Mouse (Mus musculus): ENCODE results near the gene Rbpjl.
A peak's percentile ranks its signal among the peaks of the same experiment; 100 is the strongest.

Gene Rbpjl

DNA sequence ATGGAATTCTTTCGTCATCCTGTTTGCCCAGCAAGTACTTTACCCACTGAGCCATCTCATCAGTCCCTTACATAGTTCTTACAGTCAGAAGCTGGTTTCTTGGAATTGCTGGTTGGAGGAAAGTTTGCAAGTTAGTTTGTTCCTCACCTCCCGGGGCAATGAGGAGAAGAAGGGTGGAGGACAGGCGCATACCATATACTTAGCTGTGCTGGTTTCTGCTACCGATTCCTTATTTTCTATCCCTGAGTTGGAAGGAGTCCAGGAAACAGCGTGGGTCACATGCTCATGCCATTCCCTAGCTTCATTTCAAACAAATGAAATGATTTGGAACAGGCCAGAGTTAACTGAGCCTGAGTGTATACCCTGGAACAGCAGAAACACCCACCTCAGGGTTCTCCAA, 46.0 kb downstream of the Rbpjl start:
- no peak for DNase-seq

DNA sequence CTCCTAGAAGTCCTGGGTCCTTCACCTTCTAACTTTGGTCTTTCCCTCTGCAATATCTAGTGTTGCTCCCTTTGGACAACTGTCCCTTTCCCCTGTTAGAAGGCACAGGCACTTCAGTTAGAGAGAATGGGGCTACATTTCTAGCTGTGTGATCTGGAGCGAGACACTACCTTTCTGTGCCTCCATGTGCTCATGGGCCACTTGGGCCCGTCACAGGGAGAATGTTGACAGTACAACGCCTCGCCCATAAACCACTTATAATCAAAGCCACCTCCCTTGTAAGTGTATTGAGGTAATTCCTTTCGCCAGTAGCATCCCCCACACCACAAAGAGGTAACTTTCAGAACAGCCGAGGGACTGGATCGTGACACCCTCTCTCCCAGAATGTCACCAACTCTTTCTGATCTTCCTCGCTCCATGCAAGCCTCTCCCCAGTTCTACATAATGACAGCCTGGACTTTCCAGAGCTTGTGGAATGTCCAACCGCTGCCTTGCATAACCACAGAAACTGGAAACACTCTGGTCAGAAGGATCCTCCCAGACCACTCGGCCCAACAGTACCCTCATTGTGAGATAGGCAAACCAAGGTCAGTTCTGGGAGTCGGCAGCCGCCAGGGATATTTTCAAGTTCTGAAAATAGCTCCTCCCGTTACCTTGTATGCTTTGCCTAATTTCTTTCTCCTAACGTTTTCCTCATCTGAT, 46.6 kb downstream of the Rbpjl start:
- DNase-seq = no peak

DNA sequence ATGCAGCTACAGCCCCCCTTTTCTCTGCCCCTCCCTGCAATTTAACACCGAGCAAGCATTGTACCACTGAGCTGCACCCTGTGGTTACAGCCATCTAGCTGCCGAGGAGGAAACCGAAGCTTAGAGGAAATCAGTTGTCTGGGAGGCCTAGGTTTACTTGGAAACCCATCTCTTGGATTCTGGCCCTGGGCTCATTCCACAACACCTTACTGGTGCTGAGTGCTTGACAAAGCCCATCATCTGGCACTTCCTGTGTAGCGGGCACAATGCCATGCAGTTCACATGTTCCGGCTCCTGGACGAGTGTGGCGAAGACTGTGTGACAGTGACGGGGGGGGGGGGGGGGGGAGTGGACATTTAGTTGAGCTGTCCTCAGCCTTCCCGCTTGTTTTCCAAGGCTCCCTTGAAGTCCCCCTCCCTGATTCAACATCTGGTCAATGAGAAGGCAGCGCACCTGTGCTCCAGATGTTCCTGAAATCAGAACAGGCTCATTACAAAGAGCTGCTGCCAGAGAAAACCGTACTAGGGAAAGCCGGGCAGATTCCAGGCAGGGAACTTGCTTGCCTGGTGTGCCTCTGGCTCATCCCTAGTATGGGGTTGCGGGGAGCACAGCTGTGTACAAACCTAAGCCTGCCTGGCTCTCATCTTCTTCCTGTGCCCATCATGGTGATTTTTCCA, 49.2 kb downstream of the Rbpjl start:
- DNase-seq = no peak

DNA sequence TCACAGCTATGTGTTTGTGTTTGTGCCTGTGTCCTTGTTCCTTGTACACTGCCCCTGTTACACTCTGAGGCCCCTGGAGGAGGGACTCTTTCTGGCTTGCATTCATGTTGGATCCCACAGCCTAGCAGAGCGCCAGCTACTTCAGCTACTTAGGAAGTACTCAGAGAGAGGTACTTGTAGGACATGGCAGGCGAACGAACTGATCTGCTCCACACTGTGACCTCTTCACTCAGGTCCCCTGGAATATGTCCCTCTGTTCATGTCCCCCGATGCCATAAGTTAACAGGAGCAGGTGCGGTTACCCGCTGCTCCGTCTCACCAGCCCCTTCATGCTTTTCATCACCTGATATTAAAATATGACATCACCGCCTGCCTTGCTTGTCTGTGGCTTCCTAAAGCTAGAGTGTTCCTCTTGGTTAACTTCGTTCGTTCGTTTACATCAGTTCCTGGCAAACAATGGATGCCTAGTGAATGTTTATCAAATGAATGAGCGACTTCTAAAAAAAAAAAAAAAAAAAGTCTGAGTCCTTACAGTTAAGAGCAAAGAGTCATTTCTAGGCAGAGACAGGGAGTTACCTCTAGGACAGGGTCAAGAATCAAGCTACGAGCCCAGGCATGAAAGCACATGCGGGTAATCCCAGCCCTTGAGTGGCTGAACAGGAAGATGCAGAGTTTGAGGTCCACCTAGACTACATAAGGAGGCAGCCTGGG, 50.3 kb downstream of the Rbpjl start:
- DNase-seq = no peak

DNA sequence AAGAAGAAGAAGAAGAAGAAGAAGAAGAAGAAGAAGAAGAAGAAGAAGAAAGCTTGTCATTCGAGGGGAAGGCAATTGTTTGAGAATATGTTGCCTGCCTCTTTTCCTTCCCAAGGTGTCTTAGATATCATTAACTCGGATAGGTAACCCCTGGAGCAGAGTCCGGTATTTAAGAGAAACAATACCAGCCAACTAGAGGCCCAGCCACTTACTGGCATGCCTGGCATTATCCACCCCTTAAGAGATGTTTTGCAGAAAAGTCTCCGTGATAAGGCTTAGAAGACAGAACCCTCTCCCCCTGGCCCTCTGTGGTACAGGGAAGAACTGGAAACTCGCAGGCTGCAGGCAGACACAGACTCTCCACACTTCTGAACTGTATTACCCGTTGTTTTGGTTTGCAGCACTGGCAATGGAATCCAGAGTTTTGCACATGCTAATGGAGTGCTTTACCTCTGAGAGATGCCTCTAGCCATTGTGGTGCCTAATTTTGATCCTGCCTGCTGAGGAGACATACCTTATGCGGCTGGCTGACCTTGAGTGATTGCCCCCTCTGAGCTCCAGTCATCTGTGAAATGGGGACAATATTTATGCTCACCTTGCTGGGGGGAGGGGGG, 51.1 kb downstream of the Rbpjl start:
- no peak for DNase-seq

DNA sequence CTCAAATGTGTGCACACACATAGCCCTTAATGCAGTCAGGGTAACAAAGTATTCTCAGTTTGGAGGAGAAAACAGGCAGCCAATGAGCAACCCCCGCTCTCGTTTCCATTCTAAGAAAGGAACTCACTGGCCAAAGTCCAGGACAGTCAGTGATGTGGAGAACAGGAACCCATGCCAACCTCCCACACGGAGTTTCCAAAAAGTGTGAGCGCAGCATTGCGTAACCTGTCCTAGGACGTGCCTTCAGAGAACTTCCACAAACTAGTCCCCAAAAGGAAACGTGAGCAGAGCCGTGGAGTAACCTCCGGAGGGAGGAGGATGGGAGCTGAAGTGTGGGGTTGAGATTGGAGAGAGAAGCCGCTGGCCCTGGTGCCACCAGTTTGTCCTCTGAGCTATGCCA, 51.9 kb downstream of the Rbpjl start:
- no peak for DNase-seq

DNA sequence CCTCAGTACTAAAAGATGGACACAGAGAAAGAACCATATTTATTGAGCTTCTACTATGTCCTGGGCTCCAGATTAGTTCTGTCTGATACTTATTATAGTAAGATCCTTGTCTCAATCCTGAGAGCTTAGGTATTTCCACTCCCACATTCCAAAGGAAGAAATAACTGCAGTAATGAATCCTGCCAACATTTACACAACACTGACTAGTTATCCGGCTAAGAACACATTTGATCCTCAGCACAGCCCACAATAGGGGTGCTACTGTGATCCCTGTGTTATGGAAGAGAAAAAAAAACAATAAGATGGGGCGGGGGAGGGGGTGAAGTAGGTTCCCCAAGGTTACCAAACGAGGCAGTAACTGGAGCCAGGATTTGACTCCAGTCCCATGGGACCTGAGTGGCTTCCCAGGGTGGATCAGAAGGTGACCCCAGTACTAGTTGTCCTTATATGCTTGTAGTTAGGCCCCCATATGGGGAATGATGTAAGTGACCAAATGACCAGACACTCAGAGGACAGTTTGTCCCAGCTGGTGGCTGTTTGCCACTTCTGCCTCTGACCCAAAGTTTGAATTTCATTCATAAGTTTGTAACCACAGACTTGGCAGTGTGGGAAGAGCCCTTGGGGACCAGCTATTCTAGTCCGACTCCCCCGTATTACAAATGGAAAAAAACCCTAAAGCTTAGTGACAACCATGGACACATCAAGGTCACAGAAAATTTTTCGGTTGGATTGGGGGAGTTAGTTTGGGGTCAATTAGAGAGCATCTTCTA, 52.7 kb downstream of the Rbpjl start:
- DNase-seq = no peak

DNA sequence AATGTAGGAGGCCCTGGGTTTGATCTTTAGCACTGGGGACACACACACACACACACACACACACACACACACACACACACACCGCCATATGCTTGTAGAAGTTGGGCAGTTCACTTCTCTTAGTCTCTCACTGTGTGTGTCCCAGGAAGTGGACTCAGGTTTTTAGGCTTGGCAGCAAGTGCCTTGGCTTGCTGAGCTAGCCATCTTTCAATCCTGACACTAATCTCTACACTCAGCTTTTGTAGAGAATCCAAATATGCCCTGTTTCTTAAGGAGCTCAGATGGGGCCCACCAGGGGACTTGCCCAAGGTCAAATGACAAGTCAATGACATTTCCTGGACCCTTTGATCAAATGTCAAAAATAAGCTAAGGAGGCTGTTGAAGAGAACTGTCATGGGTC, 53.5 kb downstream of the Rbpjl start:
- no peak for DNase-seq

DNA sequence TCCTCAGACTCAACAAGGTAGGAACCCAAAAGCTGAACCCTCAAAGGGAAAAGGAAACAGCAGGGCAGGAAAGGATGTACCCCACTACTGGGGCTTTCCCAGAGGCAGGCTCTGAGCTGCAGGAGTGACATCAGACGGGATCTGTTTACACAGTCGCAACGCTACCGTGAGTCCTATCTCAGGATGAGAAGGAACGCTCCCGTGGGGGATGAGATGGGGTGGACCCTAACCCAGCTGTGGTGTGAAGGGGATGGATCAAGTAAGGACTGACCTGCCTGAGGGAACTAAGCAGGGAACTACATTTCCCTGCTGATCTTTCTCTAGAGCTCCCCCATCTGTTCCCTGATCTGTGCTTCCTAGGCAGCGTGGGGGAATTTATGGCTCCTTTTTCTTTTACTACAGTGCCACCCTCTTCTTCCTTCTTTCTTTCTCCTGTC, 53.9 kb downstream of the Rbpjl start, which contains the start of gene Sys1:
TSS of gene Sys1 (plus strand) at position 101 of the 437 bp plus-strand sequence.
- DNase-seq = no peak

DNA sequence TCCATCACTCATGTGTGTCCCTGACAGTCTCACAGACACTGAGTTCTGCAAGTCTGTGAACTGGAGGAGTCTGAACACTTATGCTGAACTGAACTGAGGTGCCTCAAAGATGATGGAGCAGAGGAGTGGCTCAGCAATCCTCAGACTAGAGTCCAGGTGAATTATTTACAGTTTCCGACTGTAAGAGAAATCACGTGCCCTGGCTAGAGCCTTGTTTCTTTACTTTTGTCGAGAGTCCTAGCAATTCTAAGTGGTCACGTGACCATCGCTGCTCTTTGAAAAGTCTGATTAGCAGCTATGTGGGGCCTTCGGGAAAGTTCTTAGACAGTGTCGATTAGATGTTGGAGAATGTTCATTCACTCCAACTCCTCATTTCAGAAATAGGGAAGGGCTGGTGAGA, 55.0 kb downstream of the Rbpjl start:
- DNase-seq = no peak

DNA sequence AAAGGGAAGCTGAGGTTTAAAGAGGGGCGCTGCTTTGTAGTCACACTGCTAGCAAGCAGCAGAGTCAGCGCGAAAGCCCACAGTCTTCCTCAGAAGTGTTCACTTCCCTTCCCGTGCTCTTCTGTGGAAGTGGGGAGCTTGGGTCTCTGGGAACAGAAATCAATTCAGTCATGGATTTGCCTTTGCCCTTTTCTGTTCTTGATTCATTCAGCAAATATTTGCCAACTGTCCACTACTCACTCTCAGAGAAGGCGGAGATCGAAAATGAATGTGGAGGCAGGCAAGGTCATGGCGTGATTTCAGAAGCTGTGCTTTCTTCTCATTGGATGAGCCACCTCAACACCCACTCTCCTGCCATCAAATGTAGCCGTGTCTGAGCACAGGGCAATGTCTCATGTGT, 55.6 kb downstream of the Rbpjl start:
- no peak for DNase-seq

DNA sequence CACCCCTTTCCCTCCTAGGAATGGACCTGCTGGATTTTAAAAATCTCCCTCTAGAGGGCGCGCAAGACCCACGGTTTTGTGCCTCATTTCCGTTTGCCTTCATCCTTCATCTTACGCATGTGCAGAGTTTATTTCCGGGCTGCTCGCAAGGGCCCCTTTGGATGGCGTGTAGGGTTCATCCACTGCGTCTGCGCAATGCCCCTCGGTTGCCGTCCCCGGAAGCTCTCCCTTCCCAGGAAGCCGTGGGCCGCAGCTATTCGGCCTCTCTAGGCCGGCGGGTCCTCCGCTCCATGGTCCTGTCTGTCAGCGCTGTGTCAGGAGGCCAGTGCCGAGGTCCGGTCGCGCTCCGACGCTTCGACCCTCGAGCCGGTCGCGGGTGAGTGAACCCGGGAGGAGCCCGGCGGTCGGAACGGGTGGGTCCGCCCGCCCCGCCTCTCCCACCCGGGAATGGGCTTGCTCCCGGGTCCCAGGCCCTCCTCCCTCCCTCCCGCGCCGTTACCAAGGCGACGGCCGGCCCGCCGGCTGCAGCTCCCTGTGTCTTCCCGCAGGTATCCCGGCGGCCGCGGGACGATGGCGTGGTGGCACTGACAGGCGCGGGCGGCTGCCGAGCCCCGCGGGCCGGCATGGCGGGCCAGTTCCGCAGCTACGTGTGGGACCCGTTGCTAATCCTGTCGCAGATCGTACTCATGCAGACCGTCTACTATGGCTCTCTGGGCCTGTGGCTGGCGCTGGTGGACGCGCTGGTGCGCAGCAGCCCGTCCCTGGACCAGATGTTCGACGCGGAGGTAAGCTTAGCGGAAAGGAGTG, 58.0 kb downstream of the Rbpjl start, which contains the start of gene Gm20458:
TSS of gene Gm20458 (plus strand) at position 223 of the 807 bp plus-strand sequence.
- DNase-seq = peak; percentile 92
